Mouse (Mus musculus) v-Abl transformed pro-B cells (cell line): ENCODE measurements around the gene Slamf7.

Experiments
- in situ Hi-C, 2 experiments: fragments of 400-800 bp; cut with MboI; formaldehyde crosslinking; loops; one replicate each; pipeline ENCODE4 v1.15.1; 2025; ENCODE audit not compliant: unreplicated experiment in 2 of 2

Gene Slamf7

DNA sequence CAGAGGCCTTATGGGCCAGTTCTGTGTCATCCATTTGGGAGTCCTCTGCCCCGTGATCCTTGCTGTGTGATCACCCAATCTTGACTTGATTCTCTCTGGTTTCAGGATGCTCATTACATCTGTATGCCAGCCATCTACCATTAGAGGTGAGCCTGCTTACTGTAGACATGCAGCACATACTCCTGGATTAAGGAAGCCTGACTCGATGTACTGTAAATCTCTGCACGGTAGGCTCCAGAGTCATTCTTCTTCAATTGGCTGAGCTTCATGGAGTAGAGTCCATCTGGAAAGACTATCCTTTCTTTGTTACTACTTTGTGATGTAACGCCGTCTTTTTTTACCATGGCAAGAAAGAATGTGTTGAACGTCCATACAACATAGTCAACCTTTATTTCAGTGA lies 12.0 kb downstream of the Slamf7 start:
- in situ Hi-C loops = no loop called here

DNA sequence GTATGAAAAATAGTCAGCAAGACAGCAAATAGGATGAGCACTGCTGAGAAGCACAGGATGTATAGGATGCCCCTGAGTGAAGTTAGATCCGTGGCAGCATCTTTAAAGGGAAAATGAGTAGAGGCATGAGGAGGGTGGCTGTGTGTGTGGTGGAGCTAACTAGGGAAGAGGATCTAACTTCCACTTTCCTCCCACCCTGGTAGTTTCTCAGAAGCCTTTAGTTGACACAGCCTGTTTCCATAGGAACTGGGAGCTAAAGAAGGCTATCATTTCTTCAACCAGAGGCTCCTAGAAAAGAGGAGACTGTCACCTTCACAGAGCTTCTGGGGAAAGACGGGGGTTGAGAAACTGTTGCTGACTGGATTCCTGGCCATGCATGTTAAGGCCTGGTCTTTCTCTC lies 14.1 kb downstream of the Slamf7 start:
- in situ Hi-C loops = no loop called here

DNA sequence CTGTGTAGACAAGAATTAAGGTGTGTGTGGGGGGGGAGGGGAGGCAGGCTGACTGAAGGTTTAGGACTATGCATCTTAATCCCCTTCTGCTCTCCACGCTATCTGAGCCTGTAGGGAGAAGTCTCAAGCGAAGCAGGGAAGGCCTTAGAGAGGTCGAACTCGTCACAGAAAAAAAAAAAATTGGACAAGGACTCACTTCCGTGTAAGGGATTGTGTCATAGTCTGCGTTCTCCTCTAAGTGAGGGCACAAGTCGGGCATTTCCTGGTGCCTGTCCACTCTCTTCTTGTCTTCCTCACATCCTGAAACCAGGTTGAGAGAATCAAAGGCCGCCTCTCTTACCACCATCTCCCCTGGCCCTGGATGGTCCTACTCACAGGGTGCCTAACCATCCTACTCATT lies 15.7 kb downstream of the Slamf7 start:
- in situ Hi-C loops = no loop called here

DNA sequence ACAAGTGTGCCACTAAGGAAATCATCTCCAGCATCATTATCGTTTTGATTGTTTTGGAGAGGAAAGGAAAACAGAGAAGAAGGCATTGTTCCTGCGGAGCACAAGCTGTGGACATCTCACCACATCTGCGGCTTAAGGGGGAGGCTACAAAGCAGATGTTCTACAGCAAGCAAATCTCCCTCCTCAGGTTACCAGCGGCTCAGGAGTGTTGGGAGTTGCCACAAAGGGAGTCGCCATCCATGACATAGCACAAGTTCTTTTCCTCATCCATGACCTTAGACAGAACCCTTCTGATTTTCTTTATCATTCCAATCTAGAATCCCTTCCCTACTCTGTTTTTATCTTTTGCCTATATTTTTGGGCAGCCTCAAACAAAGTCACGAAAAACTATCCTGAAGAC lies 17.1 kb downstream of the Slamf7 start:
- in situ Hi-C loops = no loop called here

DNA sequence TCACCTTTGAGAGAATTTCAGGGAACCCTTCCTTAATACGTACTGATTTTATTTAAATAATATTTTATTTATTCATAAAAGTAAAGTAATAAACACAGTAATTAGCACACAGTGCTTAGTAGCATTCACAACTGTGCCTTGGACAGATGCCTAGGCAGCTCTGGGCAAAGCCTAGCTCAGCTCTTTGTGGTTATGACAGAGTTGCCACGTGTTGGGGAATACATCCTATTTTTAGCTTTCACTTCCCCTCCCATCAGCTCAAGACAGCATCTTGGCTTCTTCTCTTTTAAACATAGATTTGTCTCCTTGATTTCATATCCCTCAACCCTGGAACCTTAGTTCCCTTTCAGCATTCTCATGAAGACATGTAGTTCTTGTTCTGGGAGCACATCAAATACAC lies 21.4 kb downstream of the Slamf7 start:
- in situ Hi-C loops = no loop called here

DNA sequence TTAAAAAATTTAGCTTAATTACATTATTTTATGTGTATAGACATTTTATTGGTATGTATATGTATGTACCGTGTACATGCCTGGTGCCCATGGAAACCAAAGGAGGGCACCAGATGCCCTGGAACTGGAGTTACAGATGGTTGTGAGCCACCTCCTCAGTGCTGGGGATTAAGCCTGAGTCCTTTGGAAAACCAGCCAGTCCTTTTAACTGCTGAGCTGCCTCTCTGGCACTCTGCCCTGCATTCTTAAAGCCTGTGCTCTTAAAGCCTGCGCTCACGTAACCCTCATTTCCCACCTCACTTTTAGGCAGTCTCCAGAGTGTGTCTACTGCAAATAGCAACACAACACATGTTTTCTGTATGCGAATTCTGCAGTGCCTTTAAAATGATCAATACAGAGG lies 21.9 kb downstream of the Slamf7 start:
- in situ Hi-C loops = no loop called here

DNA sequence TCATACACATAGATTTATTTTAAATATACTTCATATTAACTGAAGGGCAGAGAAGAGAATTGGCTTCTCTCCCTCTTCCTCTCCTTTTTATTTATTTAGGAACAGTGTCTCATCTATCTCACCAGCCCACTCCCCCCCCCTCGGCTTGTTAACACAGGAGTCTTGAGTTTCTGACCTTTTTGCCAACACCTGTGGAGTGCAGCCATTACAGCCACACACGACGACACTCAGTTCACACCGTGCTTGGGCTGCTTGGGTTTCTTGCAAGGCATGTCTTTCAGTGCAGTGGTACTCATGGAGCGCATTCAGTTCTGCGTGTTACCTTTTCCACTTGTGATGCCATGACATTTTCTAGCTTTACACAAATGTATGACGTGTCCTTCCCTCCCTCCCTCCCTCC lies 22.8 kb downstream of the Slamf7 start:
- in situ Hi-C loops = no loop called here

DNA sequence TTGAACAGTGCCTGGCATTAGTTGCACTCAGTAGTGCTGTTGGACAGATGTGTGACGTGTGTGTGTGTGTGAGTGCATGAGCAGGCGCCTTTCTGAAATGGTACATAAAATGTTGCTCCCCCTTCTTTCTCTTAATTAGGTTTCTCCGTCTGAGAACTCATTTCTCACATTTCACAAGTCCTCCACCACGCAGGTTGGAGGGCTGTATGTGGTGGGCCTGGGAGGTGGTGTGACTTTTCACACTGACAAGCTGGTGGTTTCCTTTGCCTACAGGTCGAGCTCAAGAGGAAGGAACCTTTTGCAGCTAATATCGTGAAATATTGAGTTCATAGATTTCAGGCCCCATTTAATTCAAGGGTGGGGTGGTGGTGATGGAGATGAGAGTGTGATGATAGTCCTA lies 23.7 kb downstream of the Slamf7 start:
- in situ Hi-C loops = no loop called here

DNA sequence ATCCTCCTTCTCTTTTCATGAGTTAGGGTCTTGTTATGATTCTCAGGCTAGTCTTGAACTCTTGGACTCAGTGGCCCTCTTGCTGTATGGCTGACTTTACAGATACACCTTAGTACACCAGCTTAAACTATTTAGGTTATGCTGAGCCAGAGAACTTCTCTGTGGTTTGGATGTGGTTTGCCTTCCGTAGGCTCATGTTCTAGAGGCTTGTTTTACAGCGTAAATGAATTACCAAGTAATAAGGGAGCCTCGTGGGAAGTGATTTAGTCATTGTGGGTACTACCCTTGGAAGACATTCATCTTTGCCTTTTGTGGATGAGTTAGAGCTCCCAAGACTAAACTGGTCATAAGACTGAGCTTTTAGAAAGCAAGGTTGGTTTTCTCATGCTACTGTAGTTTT lies 25.0 kb downstream of the Slamf7 start:
- in situ Hi-C loops = no loop called here

DNA sequence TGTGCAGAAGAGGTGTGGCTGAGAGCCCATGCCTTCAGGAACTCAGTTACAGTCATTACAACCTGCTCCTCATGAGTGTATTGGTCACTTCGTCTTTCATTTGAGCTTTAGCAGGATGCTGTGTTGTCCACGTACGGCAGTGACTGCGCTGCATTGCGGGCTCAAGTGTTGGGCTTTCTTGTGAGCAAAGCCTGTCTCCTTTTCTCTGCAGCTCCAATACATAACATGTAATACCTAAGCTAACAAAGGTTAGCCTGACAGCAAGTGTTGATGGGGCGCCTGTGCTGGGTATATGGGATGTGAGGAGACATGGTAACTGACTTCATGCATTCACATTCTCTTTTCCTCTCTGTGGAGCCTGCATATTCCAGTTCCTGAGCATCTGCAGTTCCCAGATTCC lies 32.7 kb downstream of the Slamf7 start:
- in situ Hi-C loops = loop anchor here (25.0 kb wide), 1 partner anchor 258 kb away; the partner anchor contains the start of genes Klhdc9 (in 2 of the 2) and Nectin4 (in 2 of the 2)

DNA sequence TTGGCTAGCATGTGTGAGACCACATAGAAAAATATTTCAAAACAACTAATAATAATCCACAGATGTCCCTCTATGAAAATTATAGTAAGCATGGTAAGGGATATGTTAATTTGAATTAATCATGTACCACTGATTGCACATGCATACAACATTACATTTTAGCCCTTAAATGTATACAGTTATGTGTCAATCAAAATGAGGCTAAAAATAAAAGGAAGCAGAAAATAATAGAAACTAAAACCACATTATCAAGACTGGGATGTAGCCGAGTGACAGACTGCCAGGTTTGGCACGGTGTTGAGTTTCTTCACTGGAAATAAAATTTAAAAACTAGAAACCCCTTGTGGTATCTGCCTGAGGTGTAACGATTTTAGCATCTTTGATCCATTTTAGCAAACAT lies 33.2 kb downstream of the Slamf7 start:
- in situ Hi-C loops = loop anchor here (5.0 to 25.0 kb wide), 2 partner anchors 38 to 257 kb away; partner anchors contain the start of genes Klhdc9 (in 2 of the 2) and Nectin4 (in 2 of the 2)

DNA sequence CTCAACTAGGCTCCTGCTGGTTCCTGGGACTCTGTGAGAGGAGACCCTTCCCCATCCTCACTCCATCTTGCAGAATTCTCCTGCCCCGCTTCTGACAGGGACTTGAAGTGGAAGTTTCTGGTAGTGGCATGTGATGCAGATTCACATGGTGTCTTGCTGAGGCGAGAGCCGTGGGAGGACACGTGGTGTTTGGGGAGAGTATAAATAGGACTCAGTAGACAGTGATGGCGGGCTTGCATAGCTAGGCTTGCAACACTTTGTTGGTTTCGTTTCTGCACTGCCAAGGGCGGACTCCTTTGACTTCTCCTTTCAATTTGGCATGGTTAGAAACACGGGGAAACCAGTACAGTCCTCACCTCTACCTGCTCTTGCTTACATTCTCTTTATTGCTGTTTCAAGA lies 33.8 kb downstream of the Slamf7 start:
- in situ Hi-C loops = loop anchor here (5.0 to 25.0 kb wide), 2 partner anchors 38 to 257 kb away; partner anchors contain the start of genes Klhdc9 (in 2 of the 2) and Nectin4 (in 2 of the 2)

DNA sequence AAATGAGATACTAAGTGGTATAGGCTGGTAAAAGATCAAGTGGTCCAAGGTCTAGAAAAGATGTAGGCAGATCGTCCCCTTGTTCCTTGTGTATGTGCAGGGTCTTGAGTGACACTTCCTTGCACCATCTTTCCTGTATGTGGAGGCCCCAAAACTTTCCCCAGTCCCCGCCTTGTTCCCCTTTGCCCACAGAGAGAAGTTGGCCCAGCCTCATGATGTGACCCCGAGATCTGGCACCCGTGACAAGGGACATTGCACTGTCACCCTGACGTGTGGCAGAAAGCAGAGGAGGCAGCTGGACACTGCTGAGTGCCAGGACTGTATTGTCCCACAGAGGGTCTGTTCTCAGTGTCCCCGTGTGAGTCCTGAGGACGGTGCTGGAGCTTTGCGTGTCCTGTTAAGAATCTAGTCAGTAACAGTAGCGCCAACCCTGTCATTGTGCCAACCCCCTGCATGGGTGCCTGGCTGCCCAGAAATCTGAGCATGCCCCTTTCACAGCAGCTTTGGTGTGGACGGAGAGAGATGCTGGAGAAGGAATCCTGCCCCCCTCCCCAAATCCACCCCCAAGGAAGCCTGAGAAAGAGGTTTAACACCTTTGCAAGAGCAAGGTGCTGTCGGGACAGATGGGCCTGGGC lies 35.8 kb downstream of the Slamf7 start:
- in situ Hi-C loops = loop anchor here (5.0 to 25.0 kb wide), 2 partner anchors 40 to 255 kb away; partner anchors contain the start of genes Klhdc9 (in 2 of the 2) and Nectin4 (in 2 of the 2)

DNA sequence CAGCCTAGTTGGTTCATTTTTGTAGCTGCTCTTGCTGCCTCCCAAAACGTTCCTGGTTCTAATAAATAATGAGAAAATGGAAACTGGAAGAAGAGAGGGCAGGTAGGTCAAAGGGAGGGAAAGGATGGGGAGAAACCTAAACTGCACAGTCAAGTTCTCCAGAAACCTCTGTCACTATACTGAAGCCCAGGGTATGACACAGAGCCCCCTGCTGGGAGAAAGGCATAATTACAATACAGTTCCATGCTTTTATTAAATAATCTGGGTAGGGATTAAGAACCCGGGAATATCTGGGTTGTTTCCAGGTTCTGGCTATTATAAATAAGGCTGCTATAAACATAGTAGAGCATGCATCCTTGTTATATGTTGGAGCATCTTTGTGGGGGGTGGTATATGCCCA lies 38.9 kb downstream of the Slamf7 start:
- in situ Hi-C loops = loop anchor here (5.0 to 25.0 kb wide), 2 partner anchors 83 to 252 kb away; partner anchors contain the start of genes Klhdc9 (in 2 of the 2) and Nectin4 (in 2 of the 2)

DNA sequence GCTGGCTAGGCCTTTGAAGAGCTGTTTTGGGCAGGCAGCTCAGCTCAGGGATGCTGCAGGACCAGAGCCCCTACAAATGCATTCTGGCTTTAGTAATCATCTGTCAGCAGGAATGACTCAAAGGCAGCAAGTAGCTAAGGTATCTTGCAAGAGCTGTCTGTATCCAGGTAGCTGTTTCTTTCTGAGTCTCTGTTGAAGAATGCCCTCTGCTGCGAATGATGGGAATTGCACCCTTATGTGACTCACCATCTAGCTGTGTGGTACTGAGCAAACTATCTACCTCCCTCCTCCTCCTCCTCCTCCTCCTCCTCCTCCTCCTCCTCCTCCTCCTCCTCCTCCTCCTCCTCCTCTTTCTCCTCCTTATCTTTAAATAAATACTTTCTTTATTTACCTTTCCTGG lies 42.1 kb downstream of the Slamf7 start:
- in situ Hi-C loops = loop anchor here (5.0 to 25.0 kb wide), 2 partner anchors 87 to 248 kb away; partner anchors contain the start of genes Klhdc9 (in 2 of the 2) and Nectin4 (in 2 of the 2)

DNA sequence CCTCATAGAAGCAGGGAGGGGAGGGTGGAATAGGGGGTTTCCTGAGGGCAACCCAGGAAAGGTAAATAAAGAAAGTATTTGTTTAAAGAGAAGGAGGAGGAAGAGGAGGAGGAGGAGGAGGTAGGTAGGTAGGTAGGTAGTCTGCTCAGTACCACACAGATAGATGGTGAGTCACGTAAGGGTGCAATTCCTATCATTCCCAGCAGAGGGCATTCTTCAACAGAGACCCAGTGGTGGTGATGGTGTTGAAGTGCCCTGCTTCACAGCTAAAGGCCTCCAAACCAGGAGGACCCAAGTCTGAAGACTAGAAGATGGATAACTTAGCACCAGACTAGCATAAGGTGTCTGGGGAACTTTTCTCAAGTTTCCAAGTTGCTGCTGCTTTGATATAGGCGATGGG lies 42.8 kb downstream of the Slamf7 start:
- in situ Hi-C loops = loop anchor here (5.0 to 25.0 kb wide), 2 partner anchors 87 to 248 kb away; partner anchors contain the start of genes Klhdc9 (in 2 of the 2) and Nectin4 (in 2 of the 2)

DNA sequence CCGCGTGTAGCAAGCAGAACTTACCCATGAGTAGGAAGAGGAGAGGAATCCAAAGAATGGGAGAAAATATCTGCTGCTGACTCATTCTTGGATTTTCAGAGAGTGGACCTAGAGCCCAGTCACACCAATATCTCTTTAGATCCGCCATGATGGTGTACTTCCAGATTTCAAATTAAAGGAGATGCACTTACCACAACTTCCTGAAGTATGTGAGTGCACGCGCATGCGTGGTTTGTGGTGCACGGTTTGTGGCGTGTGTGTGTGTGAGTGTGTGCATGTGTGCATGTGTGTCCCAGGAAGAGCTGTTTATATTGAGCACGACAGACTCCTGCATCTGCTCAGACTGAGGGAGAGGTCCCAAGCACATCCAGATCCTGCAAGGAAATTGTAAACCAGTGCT lies 45.7 kb downstream of the Slamf7 start, which contains the start of gene Ly9:
Gene Ly9, minus strand, starts transcription at position 235 of the 400 bp plus-strand sequence.
- in situ Hi-C loops = loop anchor here (5.0 to 25.0 kb wide), 3 partner anchors 50 to 245 kb away; partner anchors contain the start of genes Klhdc9 (in 2 of the 2) and Nectin4 (in 2 of the 2)

DNA sequence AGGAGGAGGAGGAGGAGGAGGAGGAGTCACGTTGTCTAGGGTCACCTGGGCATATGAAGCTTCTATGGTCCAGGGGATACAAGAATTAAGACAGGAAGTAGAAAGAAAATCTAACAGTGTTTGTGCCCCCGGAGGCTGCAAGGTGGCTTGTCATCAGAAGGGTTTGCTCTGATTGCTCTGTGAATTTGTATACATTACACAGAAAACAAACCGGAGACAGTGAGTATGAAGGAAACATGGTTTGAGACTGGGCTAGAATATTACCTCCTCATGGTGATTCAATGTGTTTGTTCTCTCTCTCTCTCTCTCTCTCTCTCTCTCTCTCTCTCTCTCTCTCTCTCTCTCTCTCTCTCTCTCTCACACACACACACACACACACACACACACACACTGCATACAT lies 46.2 kb downstream of the Slamf7 start:
- in situ Hi-C loops = loop anchor here (5.0 to 25.0 kb wide), 3 partner anchors 51 to 244 kb away; partner anchors contain the start of genes Klhdc9 (in 2 of the 2) and Nectin4 (in 2 of the 2)

DNA sequence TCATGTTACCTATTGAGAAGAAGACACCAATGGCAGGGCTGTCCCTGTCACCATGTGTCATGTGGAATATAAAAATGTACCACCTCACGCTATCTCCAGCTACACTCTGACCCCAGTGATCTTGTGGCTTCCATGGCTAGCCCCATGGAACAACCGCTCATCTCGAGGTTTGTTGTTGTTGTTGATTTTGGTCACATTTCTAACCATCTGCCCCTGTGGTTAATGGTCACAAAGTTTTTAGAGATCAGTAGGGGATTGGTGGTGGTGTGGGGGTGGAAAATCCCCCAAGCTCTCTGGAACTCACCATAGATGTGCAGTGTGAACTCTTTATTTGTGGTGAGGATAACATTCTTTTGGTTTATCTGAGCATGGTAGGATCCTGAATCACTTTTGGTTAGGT lies 48.1 kb downstream of the Slamf7 start:
- in situ Hi-C loops = loop anchor here (5.0 to 25.0 kb wide), 3 partner anchors 53 to 242 kb away; partner anchors contain the start of genes Klhdc9 (in 2 of the 2) and Nectin4 (in 2 of the 2)

DNA sequence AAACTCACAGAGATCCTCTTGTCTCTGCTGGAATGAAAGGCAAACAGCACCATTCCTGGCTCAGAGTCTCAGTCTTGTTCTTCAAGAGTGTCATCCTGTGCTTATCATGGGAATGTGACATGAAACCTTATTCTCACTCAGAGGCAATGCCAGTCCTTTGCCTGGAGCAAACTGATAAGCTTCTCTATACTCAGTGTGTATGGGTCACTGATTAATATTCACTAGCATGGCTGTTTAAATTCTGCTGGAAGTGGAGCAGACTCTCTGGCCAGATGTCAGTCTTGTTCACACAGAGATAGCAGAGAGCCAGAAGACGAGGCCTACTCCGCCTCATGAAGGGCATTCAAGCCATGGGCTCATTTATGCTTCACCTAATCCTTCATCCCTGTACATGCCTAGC lies 68.3 kb downstream of the Slamf7 start:
- in situ Hi-C loops = loop anchor here in 1 of 2 experiments (25.0 kb wide), 1 partner anchor 97 kb away; no protein-coding TSS in a partner anchor
